Mouse (Mus musculus) liver, adult 2 months (tissue): ENCODE data around the gene Pmm1.

Source experiments
- CTCF ChIP-seq: fragments of 200-500 bp; IDR thresholded peaks from 2 replicates; pipeline ENCODE4 v1.5.1; 2011; ENCODE audit warnings: low read depth, low read length, control low read depth
- POLR2A ChIP-seq: fragments of 200-500 bp; IDR thresholded peaks from 2 replicates; pipeline ENCODE4 v1.6.1; 2011; ENCODE audit warnings: low read length, control low read depth; ENCODE audit not compliant: insufficient read depth; ENCODE audit errors: extremely low read depth

DNA sequence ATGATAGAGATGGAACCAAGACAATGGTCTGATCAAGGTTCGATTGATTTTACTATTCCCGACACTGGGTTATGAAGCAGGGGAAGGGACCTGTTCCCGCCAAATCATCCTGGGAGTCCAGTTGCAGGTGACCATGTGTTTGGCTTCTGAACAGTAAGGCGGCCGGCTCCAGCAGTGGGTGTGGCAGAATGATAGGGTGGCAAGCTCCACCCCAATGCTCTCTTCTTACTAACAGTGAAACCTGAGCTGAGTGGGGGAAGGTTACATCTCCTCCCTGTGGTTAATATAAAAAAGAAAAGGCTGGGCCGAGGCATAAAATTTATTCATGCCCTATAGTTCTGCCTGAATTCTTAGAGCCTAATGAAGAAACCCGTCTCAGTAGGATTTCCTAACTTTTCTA lies 8.4 kb upstream of the Pmm1 start:
- TF ChIP-seq CTCF (no peak), POLR2A (no peak)
